Mouse (Mus musculus): ENCODE measurements around the gene Sync. TPM values are rescaled to one million over a fixed set of nuclear protein-coding genes. Genes with fewer than 3 reads are reported as not detected.

Gene Sync
- polyA plus RNA-seq, 1 experiment from 2014 or later: 3.3 TPM

DNA sequence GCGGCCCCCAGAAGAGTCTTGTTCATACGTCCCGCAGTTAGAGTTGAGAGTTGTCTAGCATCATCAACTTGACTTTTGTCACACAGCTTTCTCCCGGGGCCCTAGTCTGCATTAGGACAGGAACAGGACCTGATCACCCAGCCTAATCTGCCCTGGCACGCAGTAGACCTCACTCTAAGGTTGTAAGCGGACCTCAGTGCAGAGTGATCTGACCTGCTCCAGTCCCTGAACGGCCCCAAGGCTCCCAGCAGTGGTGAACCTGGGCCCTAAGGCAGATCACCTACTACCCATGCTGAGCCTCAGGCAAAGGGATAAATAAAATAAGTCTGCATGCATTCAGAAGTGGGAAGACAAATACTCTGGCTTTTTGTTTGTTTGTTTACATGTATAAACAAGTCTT lies 38.1 kb upstream of the Sync start:
- H3K9ac ChIP-seq: no peak overlapping the region
- peak overlapping the region; percentile 67; the same call in 1 of the 2 replicates for H3K4me3 ChIP-seq
- peaks cover 70% of the 10 kb centered on the region for H3K27me3 ChIP-seq
- H3K36me3 ChIP-seq: no peaks in the 10 kb centered on the region
- peaks cover 28% of the 10 kb centered on the region for H3K4me1 ChIP-seq
- H3K4me2 ChIP-seq (replicated peaks): no peak overlapping the region
- ATAC-seq (ENCODE audit: low FRiP score, low read depth): no peak
- 31% methylated on average over 7 of the region's 7 CpGs for WGBS
- H3K9me3 ChIP-seq: no peaks in the 10 kb centered on the region
- no peak overlapping the region for H3K27ac ChIP-seq

GRCm38 (mm10) chr4:129250759-129251481 lies 36.5 kb upstream of the Sync start:
- Histone ChIP-seq H3K4me3 (peak overlapping the region; percentile 8; the same call in 1 of the 2 replicates), H3K27me3 (peaks cover 54% of the 10 kb centered on the region), H3K4me2 (replicated peaks) (peak overlapping the region; percentile 50), H3K9ac (peak overlapping the region; percentile 31; the same call in 1 of the 2 replicates), H3K9me3 (no peaks in the 10 kb centered on the region), H3K36me3 (no peaks in the 10 kb centered on the region), H3K4me1 (peaks cover 28% of the 10 kb centered on the region), H3K27ac (no peak overlapping the region)
- WGBS: 24% methylated on average over 15 of the region's 15 CpGs
- ATAC-seq (ENCODE audit: low FRiP score, low read depth): no peak

- Histone ChIP-seq H3K27ac (no peak overlapping the region), H3K4me1 (peaks cover 33% of the 10 kb centered on the region), H3K4me2 (replicated peaks) (peak overlapping the region; percentile 50), H3K9ac (0 out of 2 replicates have a peak overlapping the region, but pooled peaks have one; percentile 31), H3K27me3 (peaks cover 47% of the 10 kb centered on the region), H3K36me3 (no peaks in the 10 kb centered on the region), H3K9me3 (no peaks in the 10 kb centered on the region), H3K4me3 (peak overlapping the region; percentile 8; the same call in 1 of the 2 replicates)
- 4% methylated on average over 15 of the region's 15 CpGs for WGBS
- ATAC-seq (ENCODE audit: low FRiP score, low read depth): no peak
Measured at GRCm38 (mm10) chr4:129251482-129252125, 35.8 kb upstream of the Sync start.

DNA sequence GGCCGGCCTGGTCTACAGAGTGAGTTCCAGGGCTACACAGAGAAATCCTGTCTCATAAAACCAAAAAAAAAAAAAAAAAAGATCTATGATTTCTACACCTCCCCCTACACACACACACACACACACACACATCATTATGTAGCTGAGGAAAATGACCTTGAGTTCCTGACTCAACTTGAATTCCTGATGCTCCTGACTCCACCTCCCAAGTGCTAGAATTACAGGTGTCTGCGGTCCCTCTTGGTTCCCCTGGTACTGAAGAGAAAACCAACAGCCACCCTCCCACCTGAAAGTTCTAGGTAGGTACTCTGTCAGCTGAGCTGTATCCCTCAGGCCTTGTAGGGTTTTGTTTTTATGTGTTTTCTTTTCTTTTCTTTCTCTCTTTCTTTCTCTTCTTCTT lies 34.9 kb upstream of the Sync start:
- Histone ChIP-seq H3K9ac (no peak overlapping the region), H3K4me1 (peaks cover 35% of the 10 kb centered on the region), H3K4me2 (replicated peaks) (no peak overlapping the region), H3K36me3 (no peaks in the 10 kb centered on the region), H3K27ac (no peak overlapping the region), H3K27me3 (peaks cover 38% of the 10 kb centered on the region), H3K9me3 (no peaks in the 10 kb centered on the region), H3K4me3 (no peak overlapping the region)
- ATAC-seq (ENCODE audit: low FRiP score, low read depth): no peak
- WGBS: 82% methylated on average over 2 of the region's 2 CpGs

DNA sequence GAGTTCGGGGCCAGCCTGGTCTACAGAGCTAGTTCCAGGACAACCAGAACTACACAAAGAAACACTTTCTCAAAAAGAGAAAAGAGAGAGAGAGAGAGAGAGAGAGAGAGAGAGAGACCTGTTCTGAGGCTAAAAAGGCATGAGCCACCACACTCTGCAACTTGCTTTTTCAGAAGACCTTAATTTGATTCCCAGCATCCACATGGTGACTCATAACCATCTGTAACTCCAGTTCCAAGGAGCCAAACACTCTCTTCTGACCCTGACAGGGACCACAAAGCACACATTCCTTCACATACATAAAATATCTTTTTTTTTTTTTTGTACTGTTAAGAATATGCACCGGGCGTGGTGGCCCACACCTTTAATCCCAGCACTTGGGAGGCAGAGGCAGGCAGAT lies 32.8 kb upstream of the Sync start:
- peaks cover 18% of the 10 kb centered on the region for H3K27me3 ChIP-seq
- no peak for ATAC-seq (ENCODE audit: low FRiP score, low read depth)
- H3K27ac ChIP-seq: no peak overlapping the region
- H3K4me3 ChIP-seq: no peak overlapping the region
- 87% methylated on average over 3 of the region's 3 CpGs for WGBS
- no peaks in the 10 kb centered on the region for H3K36me3 ChIP-seq
- H3K9ac ChIP-seq: no peak overlapping the region
- H3K4me1 ChIP-seq: peaks cover 19% of the 10 kb centered on the region
- H3K9me3 ChIP-seq: no peaks in the 10 kb centered on the region
- no peak overlapping the region for H3K4me2 ChIP-seq (replicated peaks)

GRCm38 (mm10) chr4:129256450-129257380 lies 30.7 kb upstream of the Sync start:
- H3K9ac ChIP-seq: no peak overlapping the region
- H3K4me2 ChIP-seq (replicated peaks): no peak overlapping the region
- 0 out of 2 replicates have a peak, but pooled peaks have one; percentile 15 for ATAC-seq (ENCODE audit: low FRiP score, low read depth)

DNA sequence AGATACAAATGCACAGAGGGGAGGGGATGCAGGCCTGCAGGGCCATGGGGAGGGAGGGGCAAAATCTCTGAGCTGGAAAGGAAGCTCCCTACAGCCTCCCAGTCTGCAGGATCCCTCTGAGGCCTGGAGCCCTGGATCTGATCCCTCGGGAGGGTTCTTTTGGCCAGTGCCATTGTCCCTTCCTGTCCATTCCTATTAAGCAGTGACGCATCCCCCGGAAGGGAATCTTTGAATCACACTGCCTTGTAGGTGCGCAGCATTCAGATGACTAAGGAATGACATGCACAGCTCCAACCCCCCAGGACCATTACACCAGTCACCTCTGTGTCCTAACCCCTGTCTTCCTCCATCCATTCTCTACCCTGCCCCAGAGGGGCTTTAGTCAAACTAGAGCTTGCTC lies 28.3 kb upstream of the Sync start:
- WGBS: 81% methylated on average over 4 of the region's 4 CpGs
- H3K4me2 ChIP-seq (replicated peaks): no peak overlapping the region
- H3K4me3 ChIP-seq: no peak overlapping the region
- no peak for ATAC-seq (ENCODE audit: low FRiP score, low read depth)
- peaks cover 18% of the 10 kb centered on the region for H3K4me1 ChIP-seq
- no peaks in the 10 kb centered on the region for H3K9me3 ChIP-seq
- no peaks in the 10 kb centered on the region for H3K27me3 ChIP-seq
- H3K36me3 ChIP-seq: no peaks in the 10 kb centered on the region
- no peak overlapping the region for H3K9ac ChIP-seq
- H3K27ac ChIP-seq: no peak overlapping the region

More at GRCm38 (mm10) chr4:129256450-129257380, 30.7 kb upstream of the Sync start:
- no peak overlapping the region for H3K27ac ChIP-seq
- no peak overlapping the region for H3K4me3 ChIP-seq
- peaks cover 8% of the 10 kb centered on the region for H3K4me1 ChIP-seq
- no peaks in the 10 kb centered on the region for H3K36me3 ChIP-seq
- WGBS: 35% methylated on average over 8 of the region's 8 CpGs
- no peaks in the 10 kb centered on the region for H3K9me3 ChIP-seq
- no peaks in the 10 kb centered on the region; the same call in 1 of the 2 replicates for H3K27me3 ChIP-seq

- Histone ChIP-seq H3K4me2 (replicated peaks) (no peak overlapping the region), H3K36me3 (no peaks in the 10 kb centered on the region), H3K4me1 (peaks cover 18% of the 10 kb centered on the region), H3K27ac (no peak overlapping the region), H3K27me3 (no peaks in the 10 kb centered on the region), H3K9ac (no peak overlapping the region; the same call in 1 of the 2 replicates), H3K9me3 (no peaks in the 10 kb centered on the region), H3K4me3 (no peak overlapping the region)
- ATAC-seq (ENCODE audit: low FRiP score, low read depth): no peak
- 20% methylated on average over 6 of the region's 6 CpGs for WGBS
Measured at GRCm38 (mm10) chr4:129260678-129261077, 26.7 kb upstream of the Sync start.

DNA sequence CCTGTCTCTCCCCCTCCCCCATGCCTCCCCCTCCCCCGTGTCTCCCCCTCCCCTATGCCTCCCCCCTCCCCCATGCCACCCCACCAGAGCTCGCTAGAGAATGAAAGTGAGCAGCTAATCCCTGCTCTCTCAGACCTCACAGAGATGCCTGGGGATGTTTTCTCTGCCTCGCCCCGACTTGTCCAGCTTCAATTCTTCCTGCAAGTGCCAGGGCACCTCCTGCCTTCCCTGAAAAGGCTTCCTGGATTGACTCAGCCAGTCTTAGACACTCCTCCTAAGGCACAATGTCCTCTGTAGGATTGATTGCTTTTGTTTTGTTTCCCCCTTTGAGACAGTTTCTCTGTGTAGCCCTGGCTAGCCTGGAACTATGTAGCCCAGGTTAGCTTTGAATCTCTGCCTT lies 26.2 kb upstream of the Sync start, which contains the start of gene C77080:
Gene C77080, minus strand, starts transcription at position 209 of the 400 bp plus-strand sequence.
- no peak within 1 kb of the TSS for H3K4me2 ChIP-seq (replicated peaks)
- 0% methylated on average over 1 of the region's 4 CpGs for WGBS
- no peaks in the 10 kb centered on the region for H3K9me3 ChIP-seq
- no peak within 1 kb of the TSS for H3K27ac ChIP-seq
- no peaks in the 10 kb centered on the region for H3K27me3 ChIP-seq
- ATAC-seq (ENCODE audit: low FRiP score, low read depth): no peak
- no peak within 1 kb of the TSS; the same call in 1 of the 2 replicates for H3K9ac ChIP-seq
- no peak within 1 kb of the TSS for H3K4me3 ChIP-seq
- no peaks in the 10 kb centered on the region for H3K36me3 ChIP-seq
- H3K4me1 ChIP-seq: peaks cover 18% of the 10 kb centered on the region

GRCm38 (mm10) chr4:129263225-129264021 lies 24.0 kb upstream of the Sync start:
- peak overlapping the region; percentile 38 for H3K4me2 ChIP-seq (replicated peaks)
- H3K4me1 ChIP-seq: peaks cover 12% of the 10 kb centered on the region
- 24% methylated on average over 19 of the region's 19 CpGs for WGBS
- no peaks in the 10 kb centered on the region for H3K9me3 ChIP-seq
- no peaks in the 10 kb centered on the region for H3K36me3 ChIP-seq
- peak; percentile 73 for ATAC-seq (ENCODE audit: low FRiP score, low read depth)
- H3K4me3 ChIP-seq: no peak overlapping the region
- peak overlapping the region; percentile 33; the same call in 1 of the 2 replicates for H3K27ac ChIP-seq
- peak overlapping the region; percentile 52 for H3K9ac ChIP-seq
- no peaks in the 10 kb centered on the region for H3K27me3 ChIP-seq

- Histone ChIP-seq H3K36me3 (no peaks in the 10 kb centered on the region), H3K4me1 (peaks cover 12% of the 10 kb centered on the region), H3K4me3 (no peak overlapping the region), H3K4me2 (replicated peaks) (no peak overlapping the region), H3K9me3 (no peaks in the 10 kb centered on the region), H3K27ac (no peak overlapping the region), H3K9ac (no peak overlapping the region), H3K27me3 (no peaks in the 10 kb centered on the region)
- WGBS: 93% methylated on average over 4 of the region's 4 CpGs
- no peak for ATAC-seq (ENCODE audit: low FRiP score, low read depth)
Measured at GRCm38 (mm10) chr4:129266191-129266590, 21.2 kb upstream of the Sync start.

All from limb, embryonic 13.5 days (tissue).